Mouse (Mus musculus): ENCODE measurements around the gene Prn. TPM values are rescaled to one million over a fixed set of nuclear protein-coding genes. Genes with fewer than 3 reads are reported as not detected.

Gene Prn
- total and polyA plus RNA-seq, 2 experiments: not detected

GRCm38 (mm10) chr2:131868983-131869382, 40.8 kb upstream of the Prn start:
- H3K79me2 ChIP-seq (ENCODE audit: control insufficient read depth, insufficient read depth, low read length): no peaks in the 10 kb centered on the region
- no peak for DNase-seq (ENCODE audit: extremely low read depth, low read depth, low spot score)
- peaks cover 19% of the 10 kb centered on the region for H3K4me1 ChIP-seq (ENCODE audit: control insufficient read depth, insufficient read depth, low read length)
- TF ChIP-seq POLR2A (IDR thresholded peaks at IDR 0.05; ENCODE audit: extremely low read depth, insufficient read depth, low read length) (no peak), CTCF (IDR thresholded peaks at IDR 0.05; ENCODE audit: low read depth, low read length) (no peak)
- H3K36me3 ChIP-seq (ENCODE audit: control insufficient read depth, insufficient read depth, low read length): no peaks in the 10 kb centered on the region
- WGBS: 58% methylated on average over 5 of the region's 5 CpGs
- H3K4me3 ChIP-seq (ENCODE audit: insufficient read depth, low read depth, low read length): no peak overlapping the region
- H3K9ac ChIP-seq (ENCODE audit: low read depth, low read length): no peak overlapping the region
- no peaks in the 10 kb centered on the region for H3K27me3 ChIP-seq (ENCODE audit: control insufficient read depth, insufficient read depth, low read length)
- no peak overlapping the region for H3K27ac ChIP-seq (replicated peaks; ENCODE audit: insufficient read depth, low read depth, low read length)

GRCm38 (mm10) chr2:131873376-131873775, 36.4 kb upstream of the Prn start:
- H3K27me3 ChIP-seq (ENCODE audit: control insufficient read depth, insufficient read depth, low read length): no peaks in the 10 kb centered on the region
- 76% methylated on average over 1 of the region's 1 CpGs for WGBS
- peaks cover 16% of the 10 kb centered on the region for H3K4me1 ChIP-seq (ENCODE audit: control insufficient read depth, insufficient read depth, low read length)
- no peak for TF ChIP-seq POLR2A (IDR thresholded peaks at IDR 0.05; ENCODE audit: extremely low read depth, insufficient read depth, low read length)
- no peak for TF ChIP-seq CTCF (IDR thresholded peaks at IDR 0.05; ENCODE audit: low read depth, low read length)
- H3K27ac ChIP-seq (replicated peaks; ENCODE audit: insufficient read depth, low read depth, low read length): no peak overlapping the region
- no peak overlapping the region for H3K9ac ChIP-seq (ENCODE audit: low read depth, low read length)
- H3K36me3 ChIP-seq (ENCODE audit: control insufficient read depth, insufficient read depth, low read length): no peaks in the 10 kb centered on the region
- DNase-seq (ENCODE audit: extremely low read depth, low read depth, low spot score): peak; percentile 66
- no peak overlapping the region for H3K4me3 ChIP-seq (ENCODE audit: insufficient read depth, low read depth, low read length)
- H3K79me2 ChIP-seq (ENCODE audit: control insufficient read depth, insufficient read depth, low read length): no peaks in the 10 kb centered on the region

- Histone ChIP-seq H3K4me3 (ENCODE audit: insufficient read depth, low read depth, low read length) (no peak overlapping the region), H3K36me3 (ENCODE audit: control insufficient read depth, insufficient read depth, low read length) (no peaks in the 10 kb centered on the region), H3K27ac (replicated peaks; ENCODE audit: insufficient read depth, low read depth, low read length) (no peak overlapping the region), H3K79me2 (ENCODE audit: control insufficient read depth, insufficient read depth, low read length) (no peaks in the 10 kb centered on the region), H3K27me3 (ENCODE audit: control insufficient read depth, insufficient read depth, low read length) (no peaks in the 10 kb centered on the region), H3K4me1 (ENCODE audit: control insufficient read depth, insufficient read depth, low read length) (peaks cover 7% of the 10 kb centered on the region; the same call in 1 of the 2 replicates), H3K9ac (ENCODE audit: low read depth, low read length) (no peak overlapping the region)
- 90% methylated on average over 7 of the region's 7 CpGs for WGBS
- TF ChIP-seq POLR2A (IDR thresholded peaks at IDR 0.05; ENCODE audit: extremely low read depth, insufficient read depth, low read length): no peak
- DNase-seq (ENCODE audit: extremely low read depth, low read depth, low spot score): peak; percentile 20
Observed at GRCm38 (mm10) chr2:131876551-131877265, 33.0 kb upstream of the Prn start.

- WGBS: 28% methylated on average over 4 of the region's 4 CpGs
Observed at GRCm38 (mm10) chr2:131881766-131882165, 28.0 kb upstream of the Prn start.

GRCm38 (mm10) chr2:131883136-131883535, 26.6 kb upstream of the Prn start:
- Histone ChIP-seq H3K27ac (replicated peaks; ENCODE audit: insufficient read depth, low read depth, low read length) (no peak overlapping the region), H3K79me2 (ENCODE audit: control insufficient read depth, insufficient read depth, low read length) (no peaks in the 10 kb centered on the region), H3K36me3 (ENCODE audit: control insufficient read depth, insufficient read depth, low read length) (no peaks in the 10 kb centered on the region), H3K4me3 (ENCODE audit: insufficient read depth, low read depth, low read length) (no peak overlapping the region), H3K4me1 (ENCODE audit: control insufficient read depth, insufficient read depth, low read length) (peaks cover 7% of the 10 kb centered on the region), H3K27me3 (ENCODE audit: control insufficient read depth, insufficient read depth, low read length) (no peaks in the 10 kb centered on the region), H3K9ac (ENCODE audit: low read depth, low read length) (no peak overlapping the region)
- no peak for DNase-seq (ENCODE audit: extremely low read depth, low read depth, low spot score)
- no peak for TF ChIP-seq POLR2A (IDR thresholded peaks at IDR 0.05; ENCODE audit: extremely low read depth, insufficient read depth, low read length)
- TF ChIP-seq CTCF (IDR thresholded peaks at IDR 0.05; ENCODE audit: low read depth, low read length): no peak
- WGBS: 82% methylated on average over 2 of the region's 2 CpGs

More at GRCm38 (mm10) chr2:131881766-131882165, 28.0 kb upstream of the Prn start:
- Histone ChIP-seq H3K79me2 (ENCODE audit: control insufficient read depth, insufficient read depth, low read length) (no peaks in the 10 kb centered on the region), H3K4me3 (ENCODE audit: insufficient read depth, low read depth, low read length) (no peak overlapping the region), H3K9ac (ENCODE audit: low read depth, low read length) (no peak overlapping the region; the same call in 1 of the 2 replicates), H3K27ac (replicated peaks; ENCODE audit: insufficient read depth, low read depth, low read length) (peak overlapping the region; percentile 57), H3K4me1 (ENCODE audit: control insufficient read depth, insufficient read depth, low read length) (peaks cover 7% of the 10 kb centered on the region), H3K36me3 (ENCODE audit: control insufficient read depth, insufficient read depth, low read length) (no peaks in the 10 kb centered on the region), H3K27me3 (ENCODE audit: control insufficient read depth, insufficient read depth, low read length) (no peaks in the 10 kb centered on the region)
- DNase-seq (ENCODE audit: extremely low read depth, low read depth, low spot score): peak; percentile 85
- TF ChIP-seq POLR2A (IDR thresholded peaks at IDR 0.05; ENCODE audit: extremely low read depth, insufficient read depth, low read length) (no peak), CTCF (IDR thresholded peaks at IDR 0.05; ENCODE audit: low read depth, low read length) (no peak)

GRCm38 (mm10) chr2:131886503-131887160, 23.1 kb upstream of the Prn start:
- no peak overlapping the region for H3K4me3 ChIP-seq (ENCODE audit: insufficient read depth, low read depth, low read length)
- H3K27ac ChIP-seq (replicated peaks; ENCODE audit: insufficient read depth, low read depth, low read length): no peak overlapping the region
- no peaks in the 10 kb centered on the region for H3K27me3 ChIP-seq (ENCODE audit: control insufficient read depth, insufficient read depth, low read length)
- no peak for TF ChIP-seq CTCF (IDR thresholded peaks at IDR 0.05; ENCODE audit: low read depth, low read length)
- TF ChIP-seq POLR2A (IDR thresholded peaks at IDR 0.05; ENCODE audit: extremely low read depth, insufficient read depth, low read length): no peak
- H3K4me1 ChIP-seq (ENCODE audit: control insufficient read depth, insufficient read depth, low read length): peaks cover 3% of the 10 kb centered on the region
- no peak for DNase-seq (ENCODE audit: extremely low read depth, low read depth, low spot score)
- no peak overlapping the region for H3K9ac ChIP-seq (ENCODE audit: low read depth, low read length)
- WGBS: 89% methylated on average over 6 of the region's 6 CpGs
- no peaks in the 10 kb centered on the region for H3K79me2 ChIP-seq (ENCODE audit: control insufficient read depth, insufficient read depth, low read length)
- H3K36me3 ChIP-seq (ENCODE audit: control insufficient read depth, insufficient read depth, low read length): no peaks in the 10 kb centered on the region

Measured in liver, adult 2 months (tissue).